Mouse (Mus musculus) spleen, adult 2 months (tissue): ENCODE measurements at regions not wholly inside any gene's neighbourhood (a gene's known extent, or its start where the extent isn't known, plus 50 kb on each side); places are given as distances from the start of the nearest gene placed in this dataset.
A peak's percentile ranks its signal among the peaks of the same experiment; 100 is the strongest.

Experiments used
- DNase-seq, 2 experiments: peaks; one replicate each; pipeline versions ENCODE4 v3.0.0 to v3.0.0-alpha.2; 2012 to 2021; ENCODE audit warnings: low spot score in 2 of 2, low read depth in 1 of 2
- H3K27ac ChIP-seq: fragments of 200-500 bp; 2 replicates; pipeline ENCODE4 v1.5.1; 2012; ENCODE audit warnings: low read length, inconsistent platforms; ENCODE audit not compliant: insufficient read depth
- H3K27me3 ChIP-seq: fragments of 200-500 bp; 2 replicates; pipeline ENCODE4 v1.6.1; 2012; ENCODE audit warnings: mild to moderate bottlenecking, moderate library complexity, low read length, inconsistent platforms; ENCODE audit not compliant: control insufficient read depth, insufficient read depth
- H3K36me3 ChIP-seq: fragments of 200-500 bp; 2 replicates; pipeline ENCODE4 v1.6.1; 2012; ENCODE audit warnings: mild to moderate bottlenecking, low read length, inconsistent platforms; ENCODE audit not compliant: control insufficient read depth, insufficient read depth
- H3K4me1 ChIP-seq: fragments of 200-500 bp; 2 replicates; pipeline ENCODE4 v1.6.1; 2011; ENCODE audit warnings: inconsistent platforms; ENCODE audit not compliant: control insufficient read depth, insufficient read depth, insufficient read length
- H3K4me3 ChIP-seq: fragments of 200-500 bp; 2 replicates; pipeline ENCODE4 v1.5.1; 2011; ENCODE audit warnings: mild to moderate bottlenecking, inconsistent platforms; ENCODE audit not compliant: insufficient read depth, insufficient read length; ENCODE audit errors: extremely low read depth
- CTCF ChIP-seq: fragments of 200-500 bp; IDR thresholded peaks from 2 replicates; pipeline ENCODE4 v1.5.1; 2011; ENCODE audit warnings: mild to moderate bottlenecking, inconsistent platforms; ENCODE audit not compliant: insufficient read depth, insufficient read length, insufficient replicate concordance; ENCODE audit errors: extremely low read depth
- POLR2A ChIP-seq: fragments of 200-500 bp; IDR thresholded peaks from 2 replicates; pipeline ENCODE4 v1.6.1; 2011; ENCODE audit warnings: low read depth, low read length, inconsistent platforms
- WGBS: fragments of 180-500 bp; shearing (Covaris S2); methylation state at CpG from one replicate; pipeline ENCODE4 v1.1.7; 2018; 5-methylcytosine and 5-hydroxymethylcytosine counted together

- TF ChIP-seq POLR2A (no peak), CTCF (no peak)
- 82% methylated on average over 4 of the region's 4 CpGs for WGBS
- H3K4me1 ChIP-seq: peaks cover 5% of the 10 kb centered on the region; the same call in 1 of the 2 replicates
- H3K36me3 ChIP-seq: no peaks in the 10 kb centered on the region
- no peak overlapping the region for H3K4me3 ChIP-seq
- no peaks in the 10 kb centered on the region for H3K27me3 ChIP-seq
- H3K27ac ChIP-seq: no peak overlapping the region
- no peak for DNase-seq
Observed at GRCm38 (mm10) chr13:102533784-102534183, 159.6 kb upstream of the Cd180 start.

- Histone ChIP-seq H3K27me3 (no peaks in the 10 kb centered on the region), H3K4me1 (peaks cover 5% of the 10 kb centered on the region; the same call in 1 of the 2 replicates), H3K4me3 (no peak overlapping the region), H3K36me3 (no peaks in the 10 kb centered on the region), H3K27ac (no peak overlapping the region)
- 14% methylated on average over 19 of the region's 19 CpGs for WGBS
- DNase-seq: peak in 1 of 2 experiments; percentile 16
- no peak for TF ChIP-seq CTCF
- TF ChIP-seq POLR2A: no peak
Observed at GRCm38 (mm10) chr13:102537424-102538242, 155.7 kb upstream of the Cd180 start.

- Histone ChIP-seq H3K4me1 (peaks cover 5% of the 10 kb centered on the region; the same call in 1 of the 2 replicates), H3K36me3 (no peaks in the 10 kb centered on the region), H3K27me3 (no peaks in the 10 kb centered on the region), H3K4me3 (no peak overlapping the region), H3K27ac (no peak overlapping the region)
- no peak for DNase-seq
- no peak for TF ChIP-seq CTCF
- TF ChIP-seq POLR2A: no peak
- WGBS: 89% methylated on average over 4 of the region's 4 CpGs
Observed at GRCm38 (mm10) chr13:102540436-102540835, 152.9 kb upstream of the Cd180 start.

- no peaks in the 10 kb centered on the region for H3K4me1 ChIP-seq
- TF ChIP-seq CTCF (no peak), POLR2A (no peak)
- no peak overlapping the region for H3K4me3 ChIP-seq
- no peak for DNase-seq
- H3K36me3 ChIP-seq: no peaks in the 10 kb centered on the region
- no peaks in the 10 kb centered on the region for H3K27me3 ChIP-seq
- 88% methylated on average over 5 of the region's 5 CpGs for WGBS
- H3K27ac ChIP-seq: no peak overlapping the region
Observed at GRCm38 (mm10) chr13:102544359-102545165, 148.8 kb upstream of the Cd180 start.

- no peak overlapping the region for H3K4me3 ChIP-seq
- no peaks in the 10 kb centered on the region for H3K4me1 ChIP-seq
- H3K27ac ChIP-seq: no peak overlapping the region
- H3K27me3 ChIP-seq: no peaks in the 10 kb centered on the region
- TF ChIP-seq POLR2A (no peak), CTCF (no peak)
- H3K36me3 ChIP-seq: no peaks in the 10 kb centered on the region
- DNase-seq: no peak
- WGBS: 95% methylated on average over 17 of the region's 17 CpGs
Observed at GRCm38 (mm10) chr13:102545845-102546615, 147.3 kb upstream of the Cd180 start.

GRCm38 (mm10) chr13:102548252-102548651, 145.1 kb upstream of the Cd180 start:
- Histone ChIP-seq H3K36me3 (no peaks in the 10 kb centered on the region), H3K27me3 (no peaks in the 10 kb centered on the region), H3K4me1 (no peaks in the 10 kb centered on the region), H3K27ac (no peak overlapping the region), H3K4me3 (no peak overlapping the region)
- 58% methylated on average over 6 of the region's 6 CpGs for WGBS
- DNase-seq: no peak
- TF ChIP-seq CTCF: no peak
- no peak for TF ChIP-seq POLR2A
